Mouse (Mus musculus) liver, postnatal 0 days (tissue): ENCODE measurements around the gene Psmd2. TPM values are rescaled to one million over a fixed set of nuclear protein-coding genes. Genes with fewer than 3 reads are reported as not detected.
A peak's percentile ranks its signal among the peaks of the same experiment; 100 is the strongest.

Experiments
- ATAC-seq: fragments of 200-750 bp; cut with Nextera tagmentation; 2 replicates; pipeline ENCODE4 v1.8.0; 2017; ENCODE audit warnings: mild to moderate bottlenecking, moderate library complexity
- DNase-seq: peaks from one replicate; pipeline ENCODE4 v3.0.0-alpha.2; 2016
- H3K27ac ChIP-seq: fragments of 300-500 bp; sonication (generic); 2 replicates; pipeline ENCODE4 v1.5.1; 2014; ENCODE audit warnings: antibody characterized with exemption, moderate library complexity, mild to moderate bottlenecking, low read depth
- H3K27me3 ChIP-seq: fragments of 300-500 bp; sonication (generic); 2 replicates; pipeline ENCODE4 v1.6.1; 2014; ENCODE audit warnings: low read length, control low read depth, mixed read lengths; ENCODE audit not compliant: insufficient read depth
- H3K36me3 ChIP-seq: fragments of 300-500 bp; sonication (generic); replicated peaks from 2 replicates; pipeline ENCODE4 v1.6.1; 2014; ENCODE audit warnings: mild to moderate bottlenecking, control low read depth, low read length, moderate library complexity, mixed read lengths; ENCODE audit not compliant: insufficient read depth
- H3K4me1 ChIP-seq: fragments of 300-500 bp; sonication (generic); 2 replicates; pipeline ENCODE4 v1.6.1; 2014; ENCODE audit warnings: antibody characterized with exemption, mild to moderate bottlenecking, control low read depth; ENCODE audit not compliant: insufficient read depth
- H3K4me2 ChIP-seq: fragments of 300-500 bp; sonication (generic); 2 replicates; pipeline ENCODE4 v1.6.1; 2014; ENCODE audit warnings: low read depth, mild to moderate bottlenecking, low read length, moderate library complexity, mixed read lengths
- H3K4me3 ChIP-seq: fragments of 300-500 bp; sonication (generic); 2 replicates; pipeline ENCODE4 v1.5.1; 2014; ENCODE audit warnings: low read depth, low read length
- H3K9ac ChIP-seq: fragments of 300-500 bp; sonication (generic); replicated peaks from 2 replicates; pipeline ENCODE4 v1.6.1; 2014; ENCODE audit warnings: mild to moderate bottlenecking, moderate library complexity
- H3K9me3 ChIP-seq: fragments of 300-500 bp; sonication (generic); 2 replicates; pipeline ENCODE4 v1.6.1; 2016; ENCODE audit warnings: mild to moderate bottlenecking, control low read depth, low read length, mixed read lengths
- CTCF ChIP-seq: sonication (generic); IDR thresholded peaks from 2 replicates; pipeline ENCODE4 v1.5.1; 2016; ENCODE audit warnings: antibody characterized with exemption, low read depth
- EP300 ChIP-seq: IDR thresholded peaks from 2 replicates; pipeline ENCODE4 v1.6.1; 2016; ENCODE audit warnings: antibody characterized with exemption, low read depth, mild to moderate bottlenecking
- WGBS: fragments of 180-500 bp; shearing (Covaris S2); extraction: QIAGEN DNeasy Blood & Tissue Kit; methylation state at CpG from one replicate; pipeline ENCODE4 v1.1.7; 2014; ENCODE audit not compliant: insufficient replicate concordance; 5-methylcytosine and 5-hydroxymethylcytosine counted together
- polyA plus RNA-seq: library from polyadenylated mRNA; unstranded; fragments of >200 nt; fragmentation: Nextera tagmentation; extraction: Ambion mirVana; gene quantifications from 2 replicates; pipeline ENCODE4 v1.2.1, GENCODE M21; 2015

Gene Psmd2
- polyA plus RNA-seq, 1 experiment from 2014 or later = 110 TPM

GRCm38 (mm10) chr16:20695622-20696323 is 44.3 kb downstream of the Psmd2 start:
- Histone ChIP-seq H3K27ac (no peak overlapping the region), H3K9me3 (no peaks in the 10 kb centered on the region), H3K4me1 (peaks cover 27% of the 10 kb centered on the region), H3K27me3 (peaks cover 20% of the 10 kb centered on the region), H3K4me2 (peak overlapping the region; percentile 57), H3K9ac (peak overlapping the region; percentile 38; the same call in 1 of the 2 replicates), H3K4me3 (peak overlapping the region; percentile 29), H3K36me3 (peaks cover 15% of the 10 kb centered on the region)
- ATAC-seq (peak; percentile 45), DNase-seq (peak; percentile 76)
- TF ChIP-seq CTCF = no peak
- TF ChIP-seq EP300 = no peak
- WGBS = 6% methylated on average over 45 of the region's 46 CpGs

GRCm38 (mm10) chr16:20699266-20699665 is 47.8 kb downstream of the Psmd2 start:
- H3K27me3 ChIP-seq = peaks cover 18% of the 10 kb centered on the region
- peaks cover 39% of the 10 kb centered on the region for H3K4me1 ChIP-seq

GRCm38 (mm10) chr16:20700036-20700435 is 48.6 kb downstream of the Psmd2 start:
- Histone ChIP-seq H3K9me3 (no peaks in the 10 kb centered on the region), H3K36me3 (peaks cover 5% of the 10 kb centered on the region; the same call in 1 of the 2 replicates), H3K27me3 (peaks cover 13% of the 10 kb centered on the region), H3K4me1 (peaks cover 34% of the 10 kb centered on the region), H3K4me2 (no peak overlapping the region), H3K9ac (no peak overlapping the region), H3K27ac (no peak overlapping the region), H3K4me3 (no peak overlapping the region)
- no peak for ATAC-seq
- DNase-seq = no peak
- no peak for TF ChIP-seq EP300
- TF ChIP-seq CTCF = no peak
- WGBS = 75% methylated on average over 5 of the region's 5 CpGs

More at GRCm38 (mm10) chr16:20699266-20699665, 47.8 kb downstream of the Psmd2 start:
- Histone ChIP-seq H3K36me3 (peaks cover 5% of the 10 kb centered on the region; the same call in 1 of the 2 replicates), H3K4me3 (no peak overlapping the region), H3K9me3 (no peaks in the 10 kb centered on the region), H3K9ac (no peak overlapping the region), H3K4me2 (no peak overlapping the region), H3K27ac (no peak overlapping the region)
- WGBS = 77% methylated on average over 5 of the region's 5 CpGs
- no peak for ATAC-seq
- no peak for DNase-seq
- TF ChIP-seq EP300 (no peak), CTCF (no peak)

- ATAC-seq (no peak), DNase-seq (no peak)
- no peak overlapping the region for H3K4me3 ChIP-seq
- no peaks in the 10 kb centered on the region for H3K9me3 ChIP-seq
- H3K27me3 ChIP-seq = peaks cover under 1% of the 10 kb centered on the region; the same call in 1 of the 2 replicates
- WGBS = 75% methylated on average over 7 of the region's 7 CpGs
- TF ChIP-seq EP300 (no peak), CTCF (no peak)
- H3K4me2 ChIP-seq = 0 out of 2 replicates have a peak overlapping the region, but pooled peaks have one; percentile 45
- peaks cover 11% of the 10 kb centered on the region for H3K36me3 ChIP-seq
- no peak overlapping the region for H3K9ac ChIP-seq
- H3K4me1 ChIP-seq = peaks cover 23% of the 10 kb centered on the region
- H3K27ac ChIP-seq = no peak overlapping the region
Observed at GRCm38 (mm10) chr16:20701316-20701715, 49.9 kb downstream of the Psmd2 start.

GRCm38 (mm10) chr16:20701729-20702521 is 50.5 kb downstream of the Psmd2 start:
- H3K4me1 ChIP-seq = peaks cover 27% of the 10 kb centered on the region
- no peaks in the 10 kb centered on the region for H3K27me3 ChIP-seq
- H3K4me3 ChIP-seq = no peak overlapping the region
- H3K27ac ChIP-seq = peak overlapping the region; percentile 78
- 34% methylated on average over 12 of the region's 12 CpGs for WGBS
- ATAC-seq = peak; percentile 17; the same call in 1 of the 2 replicates
- H3K36me3 ChIP-seq = peaks cover 11% of the 10 kb centered on the region
- TF ChIP-seq CTCF (no peak), EP300 (no peak)
- peak; percentile 59 for DNase-seq
- H3K4me2 ChIP-seq = peak overlapping the region; percentile 45
- H3K9ac ChIP-seq = 0 out of 2 replicates have a peak overlapping the region, but pooled peaks have one; percentile 36
- H3K9me3 ChIP-seq = no peaks in the 10 kb centered on the region

GRCm38 (mm10) chr16:20702522-20702893 is 51.1 kb downstream of the Psmd2 start:
- no peaks in the 10 kb centered on the region for H3K9me3 ChIP-seq
- H3K27ac ChIP-seq = peak overlapping the region; percentile 78
- peak overlapping the region; percentile 45 for H3K4me2 ChIP-seq
- no peaks in the 10 kb centered on the region for H3K27me3 ChIP-seq
- peak; percentile 84 for DNase-seq
- peak; percentile 84 for ATAC-seq
- H3K4me1 ChIP-seq = peaks cover 33% of the 10 kb centered on the region
- TF ChIP-seq EP300 = peak; percentile 10; the same call in 1 of the 2 replicates
- peak; percentile 87 for TF ChIP-seq CTCF
- 15% methylated on average over 8 of the region's 8 CpGs for WGBS
- peaks cover 14% of the 10 kb centered on the region for H3K36me3 ChIP-seq
- 0 out of 2 replicates have a peak overlapping the region, but pooled peaks have one; percentile 36 for H3K9ac ChIP-seq
- no peak overlapping the region for H3K4me3 ChIP-seq
